Mouse (Mus musculus) heart, postnatal 25 days (tissue): ENCODE results near the gene Clec4a2. TPM values are rescaled to one million over a fixed set of nuclear protein-coding genes. Genes with fewer than 3 reads are reported as not detected.
"Not testable (repeated sequence)": the region's sequence is repeated elsewhere in the genome, so short reads cannot be mapped to it uniquely, and the experiment has no call there.

Experiments
- DNase-seq: peaks from one replicate; pipeline ENCODE4 v3.0.0; 2022; ENCODE audit warnings: low spot score
- intact Hi-C: fragments of 180-260 bp; cut with DNase I; formaldehyde crosslinking; loops from one replicate; pipeline ENCODE4 v1.15.1; 2025
- total RNA-seq, 2 experiments: library from RNA; stranded (reverse); gene quantifications; 2 replicates each; pipeline ENCODE4 v1.2.3; 2021

The Clec4a2 gene
- total RNA-seq: 1 to 10 TPM; 2.7 TPM

GRCm38 (mm10) chr6:123106128-123106527 lies at the start of gene Clec4a2:
Gene Clec4a2, plus strand, starts transcription at chr6:123106428.
- DNase-seq, intact Hi-C loops: not testable (repeated sequence)

- no peak for DNase-seq
- intact Hi-C loops: no loop called here
These were observed 10.9 kb upstream of the Clec4a2 start for GRCm38 (mm10) chr6:123095125-123095843.

- no peak for DNase-seq
- intact Hi-C loops: no loop called here
These were observed 17.0 kb downstream of the Clec4a2 start for GRCm38 (mm10) chr6:123123195-123123594.

GRCm38 (mm10) chr6:123127173-123127572 lies 20.9 kb downstream of the Clec4a2 start:
- intact Hi-C loops: no loop called here
- no peak for DNase-seq

- intact Hi-C loops, DNase-seq: not testable (repeated sequence)
These were observed 31.7 kb downstream of the Clec4a2 start for GRCm38 (mm10) chr6:123137766-123138526.

- no peak for DNase-seq
- intact Hi-C loops: no loop called here
These were observed 63.9 kb downstream of the Clec4a2 start for GRCm38 (mm10) chr6:123170106-123170505.

GRCm38 (mm10) chr6:123171040-123171439 lies 64.8 kb downstream of the Clec4a2 start:
- intact Hi-C loops: no loop called here
- DNase-seq: no peak

- intact Hi-C loops: no loop called here
- no peak for DNase-seq
These were observed 66.4 kb downstream of the Clec4a2 start, which contains the start of gene Clec4b2 for GRCm38 (mm10) chr6:123172593-123172992. Gene Clec4b2, plus strand, starts transcription at chr6:123172893.

GRCm38 (mm10) chr6:123175549-123175948 lies 69.3 kb downstream of the Clec4a2 start:
- DNase-seq: no peak
- intact Hi-C loops: no loop called here

- intact Hi-C loops, DNase-seq: not testable (repeated sequence)
These were observed 78.6 kb downstream of the Clec4a2 start for GRCm38 (mm10) chr6:123184862-123185261.

Other genes with a start within 250 kb of the Clec4a2 start
- gene Necap1, start 232.0 kb upstream of the Clec4a2 start, total RNA-seq: 10 to 100 TPM; 22.1 to 24.9 TPM
- 1 to 10 TPM; 3.6 to 4.7 TPM for gene Clec4a1, start 184.6 kb upstream of the Clec4a2 start, total RNA-seq
- 1 to 10 TPM; 2.9 to 3.6 TPM for gene Clec4a3, start 153.9 kb upstream of the Clec4a2 start, total RNA-seq
- gene Clec4a4, start 116.1 kb upstream of the Clec4a2 start, total RNA-seq: not detected
- not detected for gene Clec4b1, start 56.5 kb upstream of the Clec4a2 start, total RNA-seq
- gene Clec4b2, start 66.5 kb downstream of the Clec4a2 start, total RNA-seq: not detected
- 1 to 10 TPM; 1.0 to 1.3 TPM for gene Clec4n, start 123.4 kb downstream of the Clec4a2 start, total RNA-seq
- under 1 TPM; 0.48 to 0.70 TPM for gene Clec4d, start 155.7 kb downstream of the Clec4a2 start, total RNA-seq
- under 1 TPM; 0.11 to 0.26 TPM for gene Clec4e, start 183.4 kb downstream of the Clec4a2 start, total RNA-seq
- not detected for gene Vmn2r19, start 201.9 kb downstream of the Clec4a2 start, total RNA-seq